Mouse (Mus musculus) natural killer cell, adult 2 months (primary cell): Measurements from ENCODE around the gene Rbm6.
A peak's percentile ranks its signal among the peaks of the same experiment; 100 is the strongest.

Experiments
- DNase-seq, 2 experiments: peaks; one replicate each; pipeline ENCODE4 v3.0.0; 2022; ENCODE audit warnings: low spot score in 2 of 2

Rbm6 gene

GRCm38 (mm10) chr9:107748063-107748462 lies 125.0 kb downstream of the Rbm6 start:
- DNase-seq = no peak

DNA sequence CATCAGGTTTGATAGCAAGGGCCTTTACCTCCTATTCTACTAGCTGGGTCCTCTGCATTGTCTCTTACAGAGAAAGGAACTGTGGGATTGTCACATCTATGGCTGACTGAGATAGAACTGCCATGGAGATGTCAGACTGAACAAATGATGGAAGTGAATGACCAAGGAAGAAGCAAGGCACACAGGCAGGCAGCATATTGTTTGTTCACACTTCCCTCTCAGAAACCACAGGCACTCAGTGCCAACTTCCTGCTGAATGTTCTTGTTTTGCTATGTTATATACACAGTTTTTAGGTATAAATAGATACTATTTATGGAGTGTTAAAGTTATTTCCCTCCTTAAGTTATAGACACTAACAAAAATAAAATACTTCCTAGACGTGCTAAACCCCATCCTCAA lies 125.7 kb downstream of the Rbm6 start:
- DNase-seq = peak in 1 of 2 experiments; percentile 34

DNA sequence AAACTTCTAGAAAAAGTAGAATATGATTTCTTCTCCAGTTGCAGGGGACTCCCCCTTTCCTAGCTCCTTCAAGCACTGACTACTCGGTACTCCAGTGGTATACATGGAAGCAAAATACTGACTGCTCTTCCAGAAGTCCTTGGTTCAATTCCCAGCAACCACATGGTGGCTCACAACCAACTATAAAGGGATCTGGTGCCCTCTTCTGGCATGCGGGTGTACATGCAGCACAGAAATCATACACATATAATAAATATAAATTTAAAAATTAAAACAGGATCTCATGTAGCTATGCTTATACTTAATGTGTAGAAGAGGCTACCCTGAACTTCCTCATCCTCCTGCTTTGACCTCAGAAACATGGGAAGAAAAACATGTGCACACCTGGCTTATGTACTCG lies 126.4 kb downstream of the Rbm6 start:
- DNase-seq = no peak

- DNase-seq = no peak
Measured at GRCm38 (mm10) chr9:107744061-107744460, 129.0 kb downstream of the Rbm6 start.

DNA sequence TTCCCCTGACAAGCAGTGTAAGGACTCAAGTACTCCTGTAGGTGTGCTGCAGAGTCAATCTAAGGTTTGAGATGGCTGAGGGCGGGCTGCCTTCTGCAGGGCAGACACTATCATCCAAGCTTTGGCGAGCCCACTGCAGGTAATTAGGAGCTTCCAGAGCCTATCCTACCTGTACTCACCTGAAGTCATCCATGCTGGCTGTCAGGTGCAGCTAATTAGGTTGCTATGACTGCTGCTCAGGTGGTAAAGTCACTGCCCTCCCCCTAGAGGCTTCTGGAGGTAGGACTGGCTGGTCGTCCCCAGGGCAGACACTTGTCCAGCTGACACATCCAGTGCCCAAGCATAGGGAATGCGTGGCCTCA lies 134.2 kb downstream of the Rbm6 start:
- DNase-seq = no peak

- peak; percentile 66 to 79 for DNase-seq
Measured at GRCm38 (mm10) chr9:107738020-107738840, 134.8 kb downstream of the Rbm6 start.

GRCm38 (mm10) chr9:107736185-107736485 lies 136.9 kb downstream of the Rbm6 start:
- no peak for DNase-seq

- no peak for DNase-seq
Measured at GRCm38 (mm10) chr9:107735356-107736184, 137.5 kb downstream of the Rbm6 start.

GRCm38 (mm10) chr9:107734567-107734971 lies 138.5 kb downstream of the Rbm6 start:
- DNase-seq = no peak

GRCm38 (mm10) chr9:107729709-107730108 lies 143.3 kb downstream of the Rbm6 start:
- no peak for DNase-seq

DNA sequence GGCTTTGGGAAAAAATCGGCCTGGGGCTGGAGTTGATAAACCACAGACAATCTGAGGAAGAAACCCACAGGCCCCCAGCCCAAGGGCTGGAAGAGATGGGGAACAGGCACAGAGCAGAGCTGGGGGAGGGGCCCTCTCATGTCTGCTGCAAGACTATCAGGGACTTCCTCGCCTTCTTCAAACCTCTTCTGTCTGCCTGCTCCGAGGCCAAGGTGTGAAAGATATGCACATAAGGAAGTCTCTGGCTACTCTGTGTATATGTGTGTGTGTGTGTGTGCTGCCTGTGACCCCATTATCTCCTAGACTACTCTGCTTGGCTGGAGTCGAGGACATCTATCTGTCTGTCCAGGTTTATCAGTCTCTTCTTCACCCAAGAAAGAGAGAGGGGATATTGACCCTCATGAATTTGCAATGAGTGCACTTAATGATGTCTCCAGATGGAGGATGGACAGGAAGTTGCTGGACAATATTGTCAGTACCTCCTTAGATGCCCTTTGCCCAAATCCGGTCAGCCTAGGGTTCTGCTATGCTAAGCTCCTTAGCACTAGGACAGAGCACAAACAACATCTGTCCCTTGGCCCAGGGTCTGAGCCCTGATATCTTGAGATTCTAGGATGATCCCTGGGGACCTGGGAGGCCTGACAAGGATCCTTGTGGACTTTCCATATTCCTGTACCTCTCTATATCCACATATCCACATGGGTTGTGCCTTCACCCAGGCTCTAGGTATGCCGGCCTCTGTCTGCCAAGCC lies 143.9 kb downstream of the Rbm6 start:
- DNase-seq = no peak

- no peak for DNase-seq
Measured at GRCm38 (mm10) chr9:107727041-107727440, 146.0 kb downstream of the Rbm6 start.

- DNase-seq = no peak
Measured at GRCm38 (mm10) chr9:107724796-107725195, 148.2 kb downstream of the Rbm6 start.

- DNase-seq = no peak
Measured at GRCm38 (mm10) chr9:107723794-107724531, 149.1 kb downstream of the Rbm6 start.
